In genomic region chr11:103257938-103258481, GRCm38 (mm10) we compare ENCODE assay signal across 16 mouse cellular contexts. TPM values are rescaled to one million over a fixed set of nuclear protein-coding genes. Genes with fewer than 3 reads are reported as not detected.
A peak's percentile ranks its signal among the peaks of the same experiment; 100 is the strongest.
DNase-seq lines count a peak whose midpoint lies in the region; ATAC-seq and TF ChIP-seq lines count a peak whose summit lies in the region.
"Had no signal": no experiment of that assay in that cellular context is flagged by ENCODE, and none has a peak within 500 bp of the region (broad histone marks: within the 10 kb centered on the region; RNA-seq: fewer than 3 reads in every experiment).

No protein-coding gene starts in this region.

- CTCF ChIA-PET in Patski (lab: Charles Lee), result no interaction called here

- no peak for TF ChIP-seq CTCF in Patski (IDR thresholded peaks at IDR 0.05)

- in situ Hi-C loops in Patski (cut with MboI; ENCODE audit: low pct_unique_long_range_greater_than_20kb), result no loop called here

- POLR2A ChIA-PET in Patski (lab: Charles Lee), result no interaction called here

- no peaks in the 10 kb centered on the region for H3K27me3 ChIP-seq in Patski
- H3K27me3 ChIP-seq in splenic B cell, adult 2 months (ENCODE audit: control insufficient read depth, insufficient read depth, low read length, poor library complexity, severe bottlenecking), result no peaks in the 10 kb centered on the region
- H3K27me3 ChIP-seq in midbrain, embryonic 10.5 days (ENCODE audit: low read depth, poor library complexity, severe bottlenecking), result no peaks in the 10 kb centered on the region

- WGBS in midbrain, embryonic 10.5 days, result 85% methylated on average over 4 of the region's 4 CpGs

- peaks cover 28% of the 10 kb centered on the region for H3K4me1 ChIP-seq in midbrain, embryonic 10.5 days

- DNase-seq in spleen, postnatal 36 days (ENCODE audit: low spot score in 2 of 2), result peak; percentile 52 to 65
- DNase-seq in spleen, adult 18-20 months, result no peak
- no peak for DNase-seq in Patski (ENCODE audit: low read depth, low spot score)
- DNase-seq in fat pad, adult 2 months (ENCODE audit: extremely low read depth, low read depth, low spot score), result peak; percentile 73
- peak; percentile 72 for DNase-seq in splenic B cell, adult 2 months (ENCODE audit: low read depth, low spot score)
- no peak for DNase-seq in midbrain, embryonic 10.5 days (ENCODE audit: low spot score)
- DNase-seq in left cerebral cortex, adult 11 months (ENCODE audit: low spot score), result no peak
- no peak for DNase-seq in neural tube, embryonic 10.5 days (ENCODE audit: extremely low spot score, low spot score)
- DNase-seq: cerebellum, adult 11 months; heart, postnatal 4 days; kidney, adult 11 months had no signal

- no peaks in the 10 kb centered on the region for H3K9me3 ChIP-seq in midbrain, embryonic 10.5 days (replicated peaks)
- H3K9me3 ChIP-seq: heart, embryonic 10.5 days had no signal

- no peak overlapping the region for H3K27ac ChIP-seq in midbrain, embryonic 10.5 days (replicated peaks)
- H3K27ac ChIP-seq: heart, embryonic 10.5 days had no signal

- no peaks in the 10 kb centered on the region; the same call in none of the 2 replicates for H3K36me3 ChIP-seq in splenic B cell, adult 2 months (ENCODE audit: control insufficient read depth, insufficient read depth, low read length, poor library complexity, severe bottlenecking)
- H3K36me3 ChIP-seq in midbrain, embryonic 10.5 days, result peaks cover 9% of the 10 kb centered on the region
- H3K36me3 ChIP-seq: heart, embryonic 10.5 days had no signal

- ATAC-seq in Patski, result peak; percentile 18

- H3K4me3 ChIP-seq in midbrain, embryonic 10.5 days, result no peak overlapping the region
- H3K4me3 ChIP-seq: erythroblast, embryonic 14.5 days; heart, embryonic 10.5 days had no signal

RNA-seq across cellular contexts. Expression of gene Map3k14, which starts 9.3 kb away (rescaled TPM):
- polyA plus RNA-seq in Patski (2021), result 16.8 TPM
- 4.4 and 5.4 TPM in 2 replicates for polyA plus RNA-seq in midbrain, embryonic 10.5 days (2016; fragmentation: Nextera tagmentation; extraction: Ambion mirVana)

RNA-seq across cellular contexts. Expression of gene Spata32, which starts 39.8 kb away (rescaled TPM):
- polyA plus RNA-seq in Patski (2021), result not detected
- not detected in 2 replicates for polyA plus RNA-seq in midbrain, embryonic 10.5 days (2016; fragmentation: Nextera tagmentation; extraction: Ambion mirVana)
- polyA plus RNA-seq: erythroblast, embryonic 14.5 days; heart, embryonic 10.5 days; large intestine, adult 2 months; liver, embryonic 16.5 days; thymus, postnatal 0 days had no signal

RNA-seq across cellular contexts. Expression of gene 1700023F06Rik, which starts 49.7 kb away (rescaled TPM):
- polyA plus RNA-seq in Patski (2021), result 0.17 TPM
- 0.10 and 0.11 TPM in 2 replicates for polyA plus RNA-seq in midbrain, embryonic 10.5 days (2016; fragmentation: Nextera tagmentation; extraction: Ambion mirVana)
- polyA plus RNA-seq: erythroblast, embryonic 14.5 days; liver, embryonic 16.5 days had no signal

Comparison
In these comparisons a context has a peak if more than half of its experiments do, and no peak if none do; other contexts are left out.
1. DNase-seq: peak in spleen, postnatal 36 days (2 of 2), fat pad, adult 2 months (single experiment) and splenic B cell, adult 2 months (single experiment); none in spleen, adult 18-20 months (0 of 2), Patski (single experiment), midbrain, embryonic 10.5 days (single experiment), left cerebral cortex, adult 11 months (single experiment) and neural tube, embryonic 10.5 days (single experiment).